Mouse (Mus musculus): ENCODE data around the gene Tmem176b. TPM values are rescaled to one million over a fixed set of nuclear protein-coding genes. Genes with fewer than 3 reads are reported as not detected.
A peak's percentile ranks its signal among the peaks of the same experiment; 100 is the strongest.
"Not testable (repeated sequence)": the region's sequence is repeated elsewhere in the genome, so short reads cannot be mapped to it uniquely, and the experiment has no call there.

The Tmem176b gene
- polyA plus RNA-seq, 1 experiment, result 265 TPM

- no peak for DNase-seq
- H3K4me1 ChIP-seq (replicated peaks; ENCODE audit: control insufficient read depth, insufficient read depth, low read length), result no peaks in the 10 kb centered on the region
- H3K27ac ChIP-seq (ENCODE audit: control insufficient read depth, insufficient read depth, low read length), result no peak overlapping the region
- TF ChIP-seq POLR2A (IDR thresholded peaks at IDR 0.05; ENCODE audit: control insufficient read depth, extremely low read depth, insufficient read depth, low read length, poor library complexity) (no peak), CTCF (IDR thresholded peaks at IDR 0.05; ENCODE audit: borderline replicate concordance, control insufficient read depth, extremely low read depth, insufficient read depth, low read length, poor library complexity) (no peak)
- WGBS, result 86% methylated on average over 7 of the region's 7 CpGs
- H3K4me3 ChIP-seq (ENCODE audit: control insufficient read depth, insufficient read depth, low read length), result no peak overlapping the region
- no peaks in the 10 kb centered on the region for H3K27me3 ChIP-seq (ENCODE audit: control insufficient read depth, insufficient read depth, low read length)
- no peaks in the 10 kb centered on the region for H3K36me3 ChIP-seq (ENCODE audit: control insufficient read depth, insufficient read depth, low read length)
Measured at GRCm38 (mm10) chr6:48825016-48825415, 16.3 kb downstream of the Tmem176b start.

DNA sequence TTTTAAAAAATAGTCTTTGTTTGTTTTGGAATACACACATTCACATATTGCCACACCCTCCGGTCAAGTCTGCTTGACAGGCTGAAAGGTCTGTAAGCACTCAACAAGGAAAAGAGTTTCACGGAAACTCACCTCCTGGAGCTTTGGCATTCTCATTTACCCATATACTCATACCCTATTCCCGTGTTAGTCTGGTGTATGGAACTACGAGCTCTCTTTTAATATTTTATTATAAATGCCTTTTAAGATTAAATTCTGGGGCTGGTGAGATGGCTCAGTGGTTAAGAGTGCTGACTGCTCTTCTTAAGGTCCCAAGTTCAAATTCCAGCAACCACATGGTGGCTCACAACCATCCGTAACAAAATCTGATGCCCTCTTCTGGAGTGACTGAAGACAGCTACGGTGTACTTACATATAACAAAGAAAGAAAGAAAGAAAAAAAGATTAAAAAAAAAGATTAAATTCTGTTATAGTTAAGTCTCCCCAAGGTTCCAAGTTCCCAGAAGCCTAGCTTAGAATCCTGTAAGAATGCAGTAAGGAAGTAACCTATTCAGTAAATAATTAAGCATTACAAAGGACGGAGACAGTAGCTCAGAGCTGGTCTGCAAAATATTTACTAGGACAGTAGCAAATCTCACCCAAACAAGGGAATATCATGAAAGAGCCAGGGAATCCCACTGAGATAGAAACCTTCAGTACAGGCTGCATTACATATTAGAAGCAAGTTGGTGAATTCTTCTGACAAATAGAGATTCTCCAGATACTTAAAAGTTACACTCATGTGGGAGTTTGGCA, 19.1 kb downstream of the Tmem176b start:
- H3K4me1 ChIP-seq (replicated peaks; ENCODE audit: control insufficient read depth, insufficient read depth, low read length); H3K4me3 ChIP-seq (ENCODE audit: control insufficient read depth, insufficient read depth, low read length); H3K27me3 ChIP-seq (ENCODE audit: control insufficient read depth, insufficient read depth, low read length); DNase-seq; H3K36me3 ChIP-seq (ENCODE audit: control insufficient read depth, insufficient read depth, low read length); H3K27ac ChIP-seq (ENCODE audit: control insufficient read depth, insufficient read depth, low read length): not testable (repeated sequence)
- 95% methylated on average over 7 of the region's 7 CpGs for WGBS

GRCm38 (mm10) chr6:48817815-48818214, 23.5 kb downstream of the Tmem176b start:
- DNase-seq, result peak; percentile 66
- Histone ChIP-seq H3K27ac (ENCODE audit: control insufficient read depth, insufficient read depth, low read length) (no peak overlapping the region), H3K4me3 (ENCODE audit: control insufficient read depth, insufficient read depth, low read length) (no peak overlapping the region), H3K27me3 (ENCODE audit: control insufficient read depth, insufficient read depth, low read length) (no peaks in the 10 kb centered on the region), H3K36me3 (ENCODE audit: control insufficient read depth, insufficient read depth, low read length) (no peaks in the 10 kb centered on the region), H3K4me1 (replicated peaks; ENCODE audit: control insufficient read depth, insufficient read depth, low read length) (no peaks in the 10 kb centered on the region)
- WGBS, result 0% methylated on average over 6 of the region's 6 CpGs
- TF ChIP-seq POLR2A (IDR thresholded peaks at IDR 0.05; ENCODE audit: control insufficient read depth, extremely low read depth, insufficient read depth, low read length, poor library complexity), result no peak

DNA sequence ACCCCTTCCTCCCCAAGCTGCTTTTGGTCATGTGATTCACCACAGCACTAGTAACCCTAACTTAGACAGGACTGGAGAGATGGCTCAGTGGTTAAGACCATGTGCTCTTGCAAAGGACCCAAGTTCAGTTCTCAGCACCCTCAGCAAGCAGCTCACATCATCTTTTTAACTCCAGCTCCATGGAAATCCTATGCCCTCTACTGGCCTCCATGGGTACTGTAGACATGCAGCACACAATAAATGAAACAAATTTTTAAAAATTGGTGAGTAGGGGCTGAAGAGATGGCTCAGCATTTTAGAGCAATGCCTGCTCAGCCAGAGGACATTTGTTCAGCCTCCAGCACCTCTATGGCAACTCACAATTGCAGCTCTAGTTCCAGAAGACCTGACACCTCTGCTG, 26.3 kb downstream of the Tmem176b start:
- no peak for DNase-seq
- Histone ChIP-seq H3K27me3 (ENCODE audit: control insufficient read depth, insufficient read depth, low read length) (no peaks in the 10 kb centered on the region), H3K4me1 (replicated peaks; ENCODE audit: control insufficient read depth, insufficient read depth, low read length) (no peaks in the 10 kb centered on the region), H3K4me3 (ENCODE audit: control insufficient read depth, insufficient read depth, low read length) (no peak overlapping the region), H3K36me3 (ENCODE audit: control insufficient read depth, insufficient read depth, low read length) (no peaks in the 10 kb centered on the region), H3K27ac (ENCODE audit: control insufficient read depth, insufficient read depth, low read length) (no peak overlapping the region)
- TF ChIP-seq POLR2A (IDR thresholded peaks at IDR 0.05; ENCODE audit: control insufficient read depth, extremely low read depth, insufficient read depth, low read length, poor library complexity), result no peak
- no peak for TF ChIP-seq CTCF (IDR thresholded peaks at IDR 0.05; ENCODE audit: borderline replicate concordance, control insufficient read depth, extremely low read depth, insufficient read depth, low read length, poor library complexity)

DNA sequence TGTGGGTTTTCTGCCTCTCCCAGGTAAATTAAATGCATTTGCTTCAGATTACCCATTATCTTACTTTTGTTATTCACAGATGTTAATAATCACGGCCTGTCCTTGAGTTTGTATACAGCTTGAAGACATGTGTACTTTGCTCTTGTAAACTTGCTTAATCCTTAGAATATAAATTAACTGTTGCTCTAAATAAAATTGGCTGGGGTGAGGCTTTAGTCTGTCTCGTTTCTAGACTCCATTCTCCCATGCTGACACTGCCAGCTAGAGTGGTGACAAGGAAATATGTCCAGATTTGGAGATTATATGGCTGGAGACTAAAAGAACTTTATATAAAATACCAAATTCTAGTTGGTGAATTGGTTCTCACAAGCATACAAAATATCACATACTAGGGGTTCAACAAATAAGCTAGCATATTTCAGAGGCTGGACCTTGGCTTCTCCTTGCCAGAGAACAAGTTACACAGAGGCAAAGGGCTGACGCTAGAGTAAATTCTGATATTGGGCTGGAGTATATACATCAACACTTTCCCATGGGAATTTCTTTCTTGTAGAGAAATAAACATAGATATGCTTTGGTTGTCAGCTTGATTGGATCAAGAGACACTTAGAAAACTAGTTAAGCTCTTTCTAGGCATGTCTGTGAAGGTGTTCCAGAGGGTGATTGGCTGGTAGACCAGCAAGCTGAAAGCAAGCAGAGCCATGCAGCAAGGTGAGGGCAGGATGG, 31.6 kb downstream of the Tmem176b start:
- TF ChIP-seq CTCF (IDR thresholded peaks at IDR 0.05; ENCODE audit: borderline replicate concordance, control insufficient read depth, extremely low read depth, insufficient read depth, low read length, poor library complexity), result no peak
- Histone ChIP-seq H3K36me3 (ENCODE audit: control insufficient read depth, insufficient read depth, low read length) (no peaks in the 10 kb centered on the region), H3K4me3 (ENCODE audit: control insufficient read depth, insufficient read depth, low read length) (no peak overlapping the region), H3K27me3 (ENCODE audit: control insufficient read depth, insufficient read depth, low read length) (no peaks in the 10 kb centered on the region), H3K27ac (ENCODE audit: control insufficient read depth, insufficient read depth, low read length) (no peak overlapping the region), H3K4me1 (replicated peaks; ENCODE audit: control insufficient read depth, insufficient read depth, low read length) (no peaks in the 10 kb centered on the region)
- 93% methylated on average over 3 of the region's 3 CpGs for WGBS
- DNase-seq, result no peak

GRCm38 (mm10) chr6:48806746-48807145, 34.5 kb downstream of the Tmem176b start:
- Histone ChIP-seq H3K4me3 (ENCODE audit: control insufficient read depth, insufficient read depth, low read length) (no peak overlapping the region), H3K27me3 (ENCODE audit: control insufficient read depth, insufficient read depth, low read length) (no peaks in the 10 kb centered on the region), H3K27ac (ENCODE audit: control insufficient read depth, insufficient read depth, low read length) (no peak overlapping the region), H3K36me3 (ENCODE audit: control insufficient read depth, insufficient read depth, low read length) (no peaks in the 10 kb centered on the region), H3K4me1 (replicated peaks; ENCODE audit: control insufficient read depth, insufficient read depth, low read length) (no peaks in the 10 kb centered on the region)
- DNase-seq, result no peak
- TF ChIP-seq CTCF (IDR thresholded peaks at IDR 0.05; ENCODE audit: borderline replicate concordance, control insufficient read depth, extremely low read depth, insufficient read depth, low read length, poor library complexity) (no peak), POLR2A (IDR thresholded peaks at IDR 0.05; ENCODE audit: control insufficient read depth, extremely low read depth, insufficient read depth, low read length, poor library complexity) (no peak)
- WGBS, result 92% methylated on average over 3 of the region's 3 CpGs

GRCm38 (mm10) chr6:48804346-48804745, 37.0 kb downstream of the Tmem176b start:
- 95% methylated on average over 5 of the region's 5 CpGs for WGBS
- TF ChIP-seq POLR2A (IDR thresholded peaks at IDR 0.05; ENCODE audit: control insufficient read depth, extremely low read depth, insufficient read depth, low read length, poor library complexity) (no peak), CTCF (IDR thresholded peaks at IDR 0.05; ENCODE audit: borderline replicate concordance, control insufficient read depth, extremely low read depth, insufficient read depth, low read length, poor library complexity) (no peak)
- no peaks in the 10 kb centered on the region for H3K36me3 ChIP-seq (ENCODE audit: control insufficient read depth, insufficient read depth, low read length)
- H3K4me3 ChIP-seq (ENCODE audit: control insufficient read depth, insufficient read depth, low read length), result no peak overlapping the region
- no peak for DNase-seq
- no peaks in the 10 kb centered on the region for H3K4me1 ChIP-seq (replicated peaks; ENCODE audit: control insufficient read depth, insufficient read depth, low read length)
- no peaks in the 10 kb centered on the region for H3K27me3 ChIP-seq (ENCODE audit: control insufficient read depth, insufficient read depth, low read length)
- H3K27ac ChIP-seq (ENCODE audit: control insufficient read depth, insufficient read depth, low read length), result no peak overlapping the region

All from thymus, adult 2 months (tissue).